Mouse (Mus musculus): ENCODE measurements around the gene Cyp2d10. TPM values are rescaled to one million over a fixed set of nuclear protein-coding genes. Genes with fewer than 3 reads are reported as not detected.
"Not testable (repeated sequence)": the region's sequence is repeated elsewhere in the genome, so short reads cannot be mapped to it uniquely, and the experiment has no call there.

The Cyp2d10 gene
- not detected in 2 replicates for polyA plus RNA-seq (2011; ENCODE audit: insufficient read length, low read depth, missing spikeins)

DNA sequence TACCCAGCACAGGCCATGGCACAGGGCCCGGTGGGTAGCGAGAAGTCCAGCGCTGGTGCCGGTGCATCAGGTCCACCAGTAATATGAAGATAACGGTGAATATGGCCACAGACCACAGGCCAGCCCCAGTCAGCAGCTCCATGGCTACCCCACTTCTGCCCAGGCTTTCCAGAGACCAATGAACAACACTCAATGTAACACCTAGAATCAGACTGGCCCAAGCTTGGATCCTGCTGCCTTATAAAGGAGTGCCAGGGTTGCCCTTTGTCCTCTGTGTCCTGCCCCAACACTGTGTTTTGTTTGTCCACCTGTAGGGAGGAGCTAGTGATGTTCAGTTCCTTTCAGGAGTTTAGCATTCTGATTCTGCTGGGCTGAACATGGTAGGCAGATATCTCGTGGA is at the start of gene Cyp2d10:
Cyp2d10 (minus strand) TSS at position 215 of the 400 bp plus-strand sequence.
- no peak within 1 kb of the TSS for H3K27ac ChIP-seq (ENCODE audit: insufficient read depth, low read length)
- H3K4me3 ChIP-seq (ENCODE audit: insufficient read depth, low read length): no peak within 1 kb of the TSS
- no peaks in the 10 kb centered on the region for H3K4me1 ChIP-seq (ENCODE audit: control insufficient read depth, insufficient read depth, low read length)
- TF ChIP-seq CTCF (IDR thresholded peaks at IDR 0.05; ENCODE audit: borderline replicate concordance, insufficient read depth, low read length) (no peak), POLR2A (IDR thresholded peaks at IDR 0.05; ENCODE audit: low read depth, low read length) (no peak)

DNA sequence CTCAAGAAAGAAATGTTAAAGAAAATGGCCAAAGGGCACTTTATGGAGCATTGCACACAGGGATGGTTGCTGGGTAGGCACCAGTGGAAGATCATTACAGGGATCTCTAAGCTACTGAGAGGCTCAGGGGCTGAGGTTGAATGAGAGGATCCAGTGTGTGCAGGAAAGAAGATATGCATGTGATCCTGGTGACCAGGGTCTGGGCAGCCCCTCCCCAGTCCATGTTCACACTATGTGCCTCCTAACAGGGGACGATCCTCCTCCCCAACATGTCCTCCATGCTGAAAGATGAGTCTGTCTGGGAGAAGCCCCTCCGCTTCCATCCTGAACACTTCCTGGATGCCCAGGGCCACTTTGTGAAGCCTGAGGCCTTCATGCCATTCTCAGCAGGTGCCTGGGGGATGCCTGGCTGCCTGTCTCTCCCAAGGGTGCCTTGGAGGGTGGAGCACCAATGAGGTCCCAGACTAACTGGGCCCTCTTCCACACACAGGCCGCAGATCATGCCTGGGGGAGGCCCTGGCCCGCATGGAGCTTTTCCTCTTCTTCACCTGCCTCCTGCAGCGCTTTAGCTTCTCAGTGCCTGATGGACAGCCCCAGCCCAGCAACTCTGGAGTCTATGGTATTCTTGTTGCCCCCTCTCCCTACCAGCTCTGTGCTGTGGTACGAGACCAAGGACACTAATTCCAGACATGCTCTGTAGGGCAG is 49.2 kb upstream of the Cyp2d10 start:
- not testable (repeated sequence) for H3K4me1 ChIP-seq (ENCODE audit: control insufficient read depth, insufficient read depth, low read length); H3K4me3 ChIP-seq (ENCODE audit: insufficient read depth, low read length); H3K27ac ChIP-seq (ENCODE audit: insufficient read depth, low read length)

GRCm38 (mm10) chr15:82453501-82453900 is 46.5 kb upstream of the Cyp2d10 start:
- H3K4me1 ChIP-seq (ENCODE audit: control insufficient read depth, insufficient read depth, low read length); H3K27ac ChIP-seq (ENCODE audit: insufficient read depth, low read length); H3K4me3 ChIP-seq (ENCODE audit: insufficient read depth, low read length): not testable (repeated sequence)

DNA sequence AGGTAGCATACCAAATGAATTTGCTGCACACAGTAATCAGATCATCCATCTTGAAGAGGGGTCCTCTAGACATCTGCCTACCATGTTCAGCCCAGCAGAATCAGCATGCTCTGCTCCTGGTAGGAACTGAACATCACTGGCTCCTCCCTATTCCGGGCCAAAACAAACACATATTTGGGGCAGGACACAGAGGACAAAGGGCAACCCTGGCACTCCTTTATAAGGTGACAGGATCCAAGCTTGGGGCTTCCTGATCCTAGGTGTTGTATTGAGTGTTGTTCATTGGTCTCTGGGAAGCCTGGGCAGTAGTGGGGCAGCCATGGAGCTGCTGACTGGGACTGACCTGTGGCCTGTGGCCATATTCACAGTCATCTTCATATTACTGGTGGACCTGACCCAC is 45.1 kb upstream of the Cyp2d10 start:
- not testable (repeated sequence) for H3K4me1 ChIP-seq (ENCODE audit: control insufficient read depth, insufficient read depth, low read length); H3K4me3 ChIP-seq (ENCODE audit: insufficient read depth, low read length); H3K27ac ChIP-seq (ENCODE audit: insufficient read depth, low read length)

DNA sequence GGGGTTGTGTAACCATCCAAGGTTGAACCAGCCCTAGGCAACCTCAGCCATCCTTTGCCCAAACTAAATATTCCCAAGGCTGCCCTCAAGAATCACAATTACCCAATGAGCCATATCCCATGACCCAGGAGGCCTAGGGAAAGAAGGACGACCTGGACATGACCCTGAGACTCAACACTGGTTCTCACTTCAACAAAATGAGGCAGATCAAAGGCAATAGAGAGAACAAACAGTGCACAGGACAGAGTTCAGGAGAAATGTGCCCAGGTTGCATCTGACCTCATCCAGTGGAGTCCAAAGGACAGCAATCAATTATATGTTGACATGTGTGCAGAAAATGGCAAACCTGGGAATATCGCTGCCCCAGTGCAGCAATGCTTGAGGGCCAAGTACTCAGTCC is 43.0 kb upstream of the Cyp2d10 start:
- H3K4me1 ChIP-seq (ENCODE audit: control insufficient read depth, insufficient read depth, low read length); H3K27ac ChIP-seq (ENCODE audit: insufficient read depth, low read length); H3K4me3 ChIP-seq (ENCODE audit: insufficient read depth, low read length): not testable (repeated sequence)

- Histone ChIP-seq H3K4me3 (ENCODE audit: insufficient read depth, low read length) (no peak overlapping the region), H3K27ac (ENCODE audit: insufficient read depth, low read length) (no peak overlapping the region), H3K4me1 (ENCODE audit: control insufficient read depth, insufficient read depth, low read length) (no peaks in the 10 kb centered on the region)
- TF ChIP-seq CTCF (IDR thresholded peaks at IDR 0.05; ENCODE audit: borderline replicate concordance, insufficient read depth, low read length) (no peak), POLR2A (IDR thresholded peaks at IDR 0.05; ENCODE audit: low read depth, low read length) (no peak)
Observed at GRCm38 (mm10) chr15:82445196-82445595, 38.2 kb upstream of the Cyp2d10 start.

DNA sequence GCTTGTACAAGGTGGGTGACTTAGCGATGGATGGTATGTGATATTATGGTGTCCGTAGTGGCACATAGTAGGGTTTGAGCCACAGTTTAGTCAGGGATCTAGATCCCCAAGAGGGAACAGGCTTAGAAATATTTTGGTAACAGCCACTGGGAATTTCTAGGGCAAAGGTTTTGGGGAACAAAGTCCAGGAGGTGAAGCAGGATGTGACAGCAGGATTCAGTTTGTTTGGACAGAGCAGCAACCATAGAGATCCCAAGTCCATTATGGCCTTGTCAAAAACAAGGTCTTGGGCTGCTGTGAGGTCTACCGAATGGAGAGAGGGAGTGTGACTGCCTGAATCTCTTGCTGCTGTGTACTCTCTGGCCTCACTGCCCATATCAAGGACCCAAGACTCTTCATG is 36.7 kb upstream of the Cyp2d10 start:
- TF ChIP-seq CTCF (IDR thresholded peaks at IDR 0.05; ENCODE audit: borderline replicate concordance, insufficient read depth, low read length) (no peak), POLR2A (IDR thresholded peaks at IDR 0.05; ENCODE audit: low read depth, low read length) (no peak)
- no peak overlapping the region for H3K27ac ChIP-seq (ENCODE audit: insufficient read depth, low read length)
- no peaks in the 10 kb centered on the region for H3K4me1 ChIP-seq (ENCODE audit: control insufficient read depth, insufficient read depth, low read length)
- H3K4me3 ChIP-seq (ENCODE audit: insufficient read depth, low read length): no peak overlapping the region

- Histone ChIP-seq H3K27ac (ENCODE audit: insufficient read depth, low read length) (no peak overlapping the region), H3K4me3 (ENCODE audit: insufficient read depth, low read length) (no peak overlapping the region), H3K4me1 (ENCODE audit: control insufficient read depth, insufficient read depth, low read length) (no peaks in the 10 kb centered on the region)
- TF ChIP-seq POLR2A (IDR thresholded peaks at IDR 0.05; ENCODE audit: low read depth, low read length): no peak
- TF ChIP-seq CTCF (IDR thresholded peaks at IDR 0.05; ENCODE audit: borderline replicate concordance, insufficient read depth, low read length): no peak
Observed at GRCm38 (mm10) chr15:82437975-82438617, 31.1 kb upstream of the Cyp2d10 start.

DNA sequence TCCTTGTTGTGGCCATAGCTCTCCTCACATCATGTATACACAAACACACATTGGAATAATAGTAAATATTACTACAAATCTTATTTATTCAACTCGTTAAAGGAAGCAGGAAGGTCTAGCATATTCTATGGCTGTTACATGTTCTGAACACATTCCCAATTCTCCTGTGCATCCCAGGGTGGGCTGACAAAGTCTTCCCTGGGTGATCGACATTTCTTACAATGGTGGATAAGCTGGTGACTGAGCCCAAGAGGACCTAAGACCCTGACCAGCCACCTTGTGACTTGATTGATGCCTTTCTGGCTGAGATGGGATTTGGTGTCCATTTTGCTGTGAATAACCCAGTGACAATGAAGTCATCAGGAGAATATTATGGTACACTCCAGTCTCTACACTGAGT is 28.6 kb upstream of the Cyp2d10 start:
- no peak overlapping the region for H3K4me3 ChIP-seq (ENCODE audit: insufficient read depth, low read length)
- H3K27ac ChIP-seq (ENCODE audit: insufficient read depth, low read length): no peak overlapping the region
- TF ChIP-seq POLR2A (IDR thresholded peaks at IDR 0.05; ENCODE audit: low read depth, low read length) (no peak), CTCF (IDR thresholded peaks at IDR 0.05; ENCODE audit: borderline replicate concordance, insufficient read depth, low read length) (no peak)
- no peaks in the 10 kb centered on the region for H3K4me1 ChIP-seq (ENCODE audit: control insufficient read depth, insufficient read depth, low read length)

DNA sequence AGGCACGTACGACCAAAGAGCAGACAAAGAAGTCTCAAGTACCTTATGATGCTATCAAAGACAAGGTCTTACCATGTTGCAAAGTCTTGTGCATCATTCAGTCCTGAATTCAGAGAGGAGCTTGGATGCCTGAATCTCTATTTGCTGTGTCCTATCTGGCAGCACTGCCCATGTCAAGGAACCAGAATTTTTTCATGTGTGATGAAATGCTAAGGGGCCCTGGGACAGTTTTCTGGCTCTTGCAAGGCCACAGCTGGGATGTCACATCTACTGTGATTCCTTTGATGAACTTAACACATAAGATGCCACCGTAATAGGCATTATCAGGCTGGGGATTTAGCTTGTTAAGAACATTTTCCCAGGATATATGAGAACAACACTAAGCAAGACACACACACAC is 28.0 kb upstream of the Cyp2d10 start:
- H3K4me1 ChIP-seq (ENCODE audit: control insufficient read depth, insufficient read depth, low read length): no peaks in the 10 kb centered on the region
- TF ChIP-seq CTCF (IDR thresholded peaks at IDR 0.05; ENCODE audit: borderline replicate concordance, insufficient read depth, low read length) (no peak), POLR2A (IDR thresholded peaks at IDR 0.05; ENCODE audit: low read depth, low read length) (no peak)
- H3K4me3 ChIP-seq (ENCODE audit: insufficient read depth, low read length): no peak overlapping the region
- H3K27ac ChIP-seq (ENCODE audit: insufficient read depth, low read length): no peak overlapping the region

GRCm38 (mm10) chr15:82434541-82434940 is 27.5 kb upstream of the Cyp2d10 start:
- no peak for TF ChIP-seq CTCF (IDR thresholded peaks at IDR 0.05; ENCODE audit: borderline replicate concordance, insufficient read depth, low read length)
- TF ChIP-seq POLR2A (IDR thresholded peaks at IDR 0.05; ENCODE audit: low read depth, low read length): no peak
- Histone ChIP-seq H3K4me1 (ENCODE audit: control insufficient read depth, insufficient read depth, low read length) (no peaks in the 10 kb centered on the region), H3K4me3 (ENCODE audit: insufficient read depth, low read length) (no peak overlapping the region), H3K27ac (ENCODE audit: insufficient read depth, low read length) (no peak overlapping the region)

Measured in embryonic fibroblast, embryonic 13.5 days (primary cell).